ENCODE assay signal across 30 mouse cellular contexts in genomic region chr9:84050867-84051635, GRCm38 (mm10).
DNase-seq lines count a peak whose midpoint lies in the region; ATAC-seq and TF ChIP-seq lines count a peak whose summit lies in the region.
"Had no signal": no experiment of that assay in that cellular context is flagged by ENCODE, and none has a peak within 500 bp of the region (broad histone marks: within the 10 kb centered on the region; RNA-seq: fewer than 3 reads in every experiment).

No protein-coding gene starts in this region.

- H3K4me2 ChIP-seq in forebrain, embryonic 14.5 days (ENCODE audit: low read length): no peak overlapping the region
- peak overlapping the region; percentile 26; the same call in 1 of the 2 replicates for H3K4me2 ChIP-seq in heart, postnatal 0 days (ENCODE audit: low read depth, low read length)
- H3K4me2 ChIP-seq in heart, embryonic 12.5 days: no peak overlapping the region
- H3K4me2 ChIP-seq in limb, embryonic 12.5 days: no peak overlapping the region
- no peak overlapping the region for H3K4me2 ChIP-seq in intestine, embryonic 16.5 days (ENCODE audit: low read depth, low read length)
- H3K4me2 ChIP-seq: hindbrain, embryonic 12.5 days; intestine, embryonic 15.5 days; limb, embryonic 15.5 days; liver, embryonic 13.5 days; neural tube, embryonic 13.5 days; stomach, embryonic 15.5 days had no signal

- no peaks in the 10 kb centered on the region for H3K9me3 ChIP-seq in forebrain, embryonic 10.5 days
- no peaks in the 10 kb centered on the region for H3K9me3 ChIP-seq in forebrain, embryonic 14.5 days (replicated peaks; ENCODE audit: control insufficient read depth, low read length)
- H3K9me3 ChIP-seq in heart, postnatal 0 days (replicated peaks; ENCODE audit: control insufficient read depth, low read length): no peaks in the 10 kb centered on the region
- H3K9me3 ChIP-seq in heart, embryonic 12.5 days (replicated peaks): no peaks in the 10 kb centered on the region
- H3K9me3 ChIP-seq in embryonic facial prominence, embryonic 10.5 days: no peaks in the 10 kb centered on the region
- no peaks in the 10 kb centered on the region for H3K9me3 ChIP-seq in limb, embryonic 12.5 days
- no peaks in the 10 kb centered on the region for H3K9me3 ChIP-seq in intestine, embryonic 16.5 days (ENCODE audit: control insufficient read depth, low read length)
- H3K9me3 ChIP-seq: G1E; heart, embryonic 10.5 days; hindbrain, embryonic 12.5 days; intestine, embryonic 15.5 days; limb, embryonic 15.5 days; liver, embryonic 13.5 days; neural tube, embryonic 13.5 days; stomach, embryonic 15.5 days had no signal

- DNase-seq in forebrain, embryonic 10.5 days (ENCODE audit: extremely low spot score, low spot score): no peak
- DNase-seq in forebrain, embryonic 14.5 days (ENCODE audit: low spot score): no peak
- no peak for DNase-seq in heart, postnatal 0 days (ENCODE audit: low spot score)
- DNase-seq in embryonic facial prominence, embryonic 10.5 days (ENCODE audit: low spot score): peak; percentile 22
- no peak for DNase-seq in lung, postnatal 4 days
- DNase-seq: adrenal gland, postnatal 10 days; cerebellum, adult 9-10 months; embryo, embryonic 11 days; gastrocnemius, postnatal 10 days; heart, postnatal 36 days; kidney, adult 9 months; kidney, postnatal 14 days; layer of hippocampus, adult 9-11 months; liver, embryonic 13.5 days; lung, adult 18-20 months; right cerebral cortex, postnatal 14 days had no signal

- 80% methylated on average over 18 of the region's 18 CpGs for WGBS in forebrain, embryonic 10.5 days
- 71% methylated on average over 18 of the region's 18 CpGs for WGBS in forebrain, embryonic 14.5 days
- WGBS in heart, postnatal 0 days: 60% methylated on average over 18 of the region's 18 CpGs
- 74% methylated on average over 18 of the region's 18 CpGs for WGBS in heart, embryonic 12.5 days
- WGBS in embryonic facial prominence, embryonic 10.5 days: 70% methylated on average over 18 of the region's 18 CpGs
- 75% methylated on average over 18 of the region's 18 CpGs for whole genome bisulfite sequencing in limb, embryonic 12.5 days
- 90% methylated on average over 18 of the region's 18 CpGs for WGBS in intestine, embryonic 16.5 days

- no peak for ATAC-seq in forebrain, embryonic 14.5 days
- ATAC-seq in heart, postnatal 0 days (ENCODE audit: insufficient read depth, low read depth): no peak
- no peak for ATAC-seq in heart, embryonic 12.5 days (ENCODE audit: insufficient number of reproducible peaks, low FRiP score)
- ATAC-seq in limb, embryonic 12.5 days (ENCODE audit: insufficient number of reproducible peaks, insufficient read depth, low FRiP score, low TSS enrichment, low read depth): 0 out of 2 replicates have a peak, but pooled peaks have one; percentile 48
- ATAC-seq in intestine, embryonic 16.5 days: no peak
- ATAC-seq: forebrain, embryonic 16.5 days; hindbrain, postnatal 0 days; intestine, embryonic 15.5 days; lung, postnatal 0 days had no signal

- H3K4me3 ChIP-seq in forebrain, embryonic 10.5 days: no peak overlapping the region
- no peak overlapping the region for H3K4me3 ChIP-seq in forebrain, embryonic 14.5 days (ENCODE audit: low read depth, low read length)
- no peak overlapping the region for H3K4me3 ChIP-seq in heart, postnatal 0 days (ENCODE audit: low read depth, low read length)
- no peak overlapping the region for H3K4me3 ChIP-seq in heart, embryonic 12.5 days
- H3K4me3 ChIP-seq in embryonic facial prominence, embryonic 10.5 days: no peak overlapping the region
- no peak overlapping the region for H3K4me3 ChIP-seq in limb, embryonic 12.5 days (replicated peaks)
- H3K4me3 ChIP-seq in intestine, embryonic 16.5 days (ENCODE audit: low read length): no peak overlapping the region
- H3K4me3 ChIP-seq: heart, embryonic 10.5 days; hindbrain, embryonic 12.5 days; intestine, embryonic 15.5 days; limb, embryonic 15.5 days; liver, embryonic 13.5 days; neural tube, embryonic 13.5 days; stomach, embryonic 15.5 days had no signal

- TF ChIP-seq EP300 in heart, postnatal 0 days (IDR thresholded peaks at IDR 0.05; ENCODE audit: low read depth): no peak

- H3K27ac ChIP-seq in forebrain, embryonic 10.5 days: 0 out of 2 replicates have a peak overlapping the region, but pooled peaks have one; percentile 13
- H3K27ac ChIP-seq in forebrain, embryonic 14.5 days (ENCODE audit: low read depth, low read length): no peak overlapping the region
- no peak overlapping the region for H3K27ac ChIP-seq in heart, postnatal 0 days (ENCODE audit: low read depth)
- no peak overlapping the region for H3K27ac ChIP-seq in heart, embryonic 12.5 days (ENCODE audit: poor library complexity, severe bottlenecking)
- peak overlapping the region; percentile 65; the same call in 1 of the 2 replicates for H3K27ac ChIP-seq in embryonic facial prominence, embryonic 10.5 days (replicated peaks)
- no peak overlapping the region for H3K27ac ChIP-seq in limb, embryonic 12.5 days
- no peak overlapping the region for H3K27ac ChIP-seq in intestine, embryonic 16.5 days (ENCODE audit: low read length)
- H3K27ac ChIP-seq: heart, embryonic 10.5 days; hindbrain, embryonic 12.5 days; hindbrain, postnatal 0 days; intestine, embryonic 15.5 days; limb, embryonic 15.5 days; liver, embryonic 13.5 days; macrophage; neural tube, embryonic 13.5 days; stomach, embryonic 15.5 days had no signal

- H3K4me1 ChIP-seq in forebrain, embryonic 10.5 days: peaks cover 8% of the 10 kb centered on the region
- H3K4me1 ChIP-seq in forebrain, embryonic 14.5 days (ENCODE audit: control insufficient read depth, insufficient read depth, low read length): peaks cover 3% of the 10 kb centered on the region; the same call in 1 of the 2 replicates
- H3K4me1 ChIP-seq in heart, postnatal 0 days (ENCODE audit: control insufficient read depth, insufficient read depth): peaks cover 7% of the 10 kb centered on the region
- H3K4me1 ChIP-seq in heart, embryonic 12.5 days (replicated peaks): peaks cover 16% of the 10 kb centered on the region
- peaks cover 14% of the 10 kb centered on the region for H3K4me1 ChIP-seq in embryonic facial prominence, embryonic 10.5 days
- H3K4me1 ChIP-seq in limb, embryonic 12.5 days (replicated peaks): peaks cover 17% of the 10 kb centered on the region
- no peaks in the 10 kb centered on the region for H3K4me1 ChIP-seq in intestine, embryonic 16.5 days (ENCODE audit: control insufficient read depth, insufficient read depth, low read length)
- H3K4me1 ChIP-seq: intestine, embryonic 15.5 days; liver, embryonic 13.5 days; stomach, embryonic 15.5 days had no signal

- H3K27me3 ChIP-seq in forebrain, embryonic 10.5 days (ENCODE audit: poor library complexity, severe bottlenecking): no peaks in the 10 kb centered on the region
- no peaks in the 10 kb centered on the region for H3K27me3 ChIP-seq in forebrain, embryonic 14.5 days (replicated peaks; ENCODE audit: control insufficient read depth, insufficient read depth, low read length)
- no peaks in the 10 kb centered on the region for H3K27me3 ChIP-seq in heart, postnatal 0 days (ENCODE audit: control insufficient read depth, insufficient read depth, low read length)
- no peaks in the 10 kb centered on the region for H3K27me3 ChIP-seq in heart, embryonic 12.5 days (replicated peaks)
- H3K27me3 ChIP-seq in embryonic facial prominence, embryonic 10.5 days (replicated peaks; ENCODE audit: low read depth, poor library complexity, severe bottlenecking): no peaks in the 10 kb centered on the region
- no peaks in the 10 kb centered on the region for H3K27me3 ChIP-seq in limb, embryonic 12.5 days
- H3K27me3 ChIP-seq in intestine, embryonic 16.5 days (replicated peaks; ENCODE audit: control insufficient read depth, insufficient read depth, low read length): no peaks in the 10 kb centered on the region
- H3K27me3 ChIP-seq: hindbrain, embryonic 12.5 days; intestine, embryonic 15.5 days; limb, embryonic 15.5 days; liver, embryonic 13.5 days; neural tube, embryonic 13.5 days; stomach, embryonic 15.5 days had no signal

- no peaks in the 10 kb centered on the region for H3K36me3 ChIP-seq in forebrain, embryonic 10.5 days (replicated peaks)
- no peaks in the 10 kb centered on the region for H3K36me3 ChIP-seq in forebrain, embryonic 14.5 days (ENCODE audit: control insufficient read depth, insufficient read depth, low read length)
- no peaks in the 10 kb centered on the region for H3K36me3 ChIP-seq in heart, postnatal 0 days (replicated peaks; ENCODE audit: control insufficient read depth, insufficient read depth, low read length)
- H3K36me3 ChIP-seq in heart, embryonic 12.5 days: no peaks in the 10 kb centered on the region
- no peaks in the 10 kb centered on the region for H3K36me3 ChIP-seq in embryonic facial prominence, embryonic 10.5 days (replicated peaks)
- no peaks in the 10 kb centered on the region for H3K36me3 ChIP-seq in limb, embryonic 12.5 days
- no peaks in the 10 kb centered on the region for H3K36me3 ChIP-seq in intestine, embryonic 16.5 days (ENCODE audit: control insufficient read depth, insufficient read depth, low read length)
- H3K36me3 ChIP-seq: G1E; heart, embryonic 10.5 days; hindbrain, embryonic 12.5 days; intestine, embryonic 15.5 days; limb, embryonic 15.5 days; liver, embryonic 13.5 days; neural tube, embryonic 13.5 days; stomach, embryonic 15.5 days had no signal

- no peak for TF ChIP-seq CTCF in heart, postnatal 0 days (IDR thresholded peaks at IDR 0.05; ENCODE audit: low read depth)

- H3K9ac ChIP-seq in forebrain, embryonic 14.5 days (ENCODE audit: low read length): no peak overlapping the region
- H3K9ac ChIP-seq in heart, postnatal 0 days (replicated peaks; ENCODE audit: low read depth, low read length): no peak overlapping the region
- no peak overlapping the region for H3K9ac ChIP-seq in heart, embryonic 12.5 days
- H3K9ac ChIP-seq in limb, embryonic 12.5 days (replicated peaks): no peak overlapping the region
- no peak overlapping the region for H3K9ac ChIP-seq in intestine, embryonic 16.5 days (ENCODE audit: low read depth, low read length)
- H3K9ac ChIP-seq: hindbrain, embryonic 12.5 days; intestine, embryonic 15.5 days; limb, embryonic 15.5 days; liver, embryonic 13.5 days; neural tube, embryonic 13.5 days; stomach, embryonic 15.5 days had no signal

Comparison
In these comparisons a context has a peak if more than half of its experiments do, and no peak if none do; other contexts are left out.
1. H3K27ac ChIP-seq: peak in forebrain, embryonic 10.5 days (single experiment) and embryonic facial prominence, embryonic 10.5 days (single experiment); none in forebrain, embryonic 14.5 days (single experiment), heart, postnatal 0 days (single experiment), heart, embryonic 12.5 days (single experiment), limb, embryonic 12.5 days (single experiment) and intestine, embryonic 16.5 days (single experiment).